Mouse (Mus musculus): Measurements from ENCODE around the gene Btnl1.

Gene Btnl1

DNA sequence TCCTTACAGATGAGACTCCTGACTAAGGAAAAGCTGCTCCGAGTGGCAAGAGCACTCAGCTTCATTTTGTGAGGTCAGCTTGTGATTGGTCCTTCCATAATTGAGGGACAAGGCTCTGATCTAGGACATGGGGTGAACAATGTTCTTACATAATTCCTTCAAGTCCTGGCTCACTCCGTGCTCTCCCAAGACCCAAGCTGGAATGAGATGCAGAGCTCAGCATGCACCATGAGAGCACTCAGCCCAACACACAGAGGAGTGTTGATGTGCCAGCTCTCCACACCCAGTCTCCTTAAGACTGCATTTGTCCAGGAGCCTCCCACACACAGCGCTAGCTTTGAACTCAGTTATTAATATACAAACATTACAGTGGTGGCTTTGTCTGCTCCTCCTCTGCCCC, 7.8 kb downstream of the Btnl1 start:
- no peak for DNase-seq (ENCODE audit: low spot score in 2 of 2)

DNA sequence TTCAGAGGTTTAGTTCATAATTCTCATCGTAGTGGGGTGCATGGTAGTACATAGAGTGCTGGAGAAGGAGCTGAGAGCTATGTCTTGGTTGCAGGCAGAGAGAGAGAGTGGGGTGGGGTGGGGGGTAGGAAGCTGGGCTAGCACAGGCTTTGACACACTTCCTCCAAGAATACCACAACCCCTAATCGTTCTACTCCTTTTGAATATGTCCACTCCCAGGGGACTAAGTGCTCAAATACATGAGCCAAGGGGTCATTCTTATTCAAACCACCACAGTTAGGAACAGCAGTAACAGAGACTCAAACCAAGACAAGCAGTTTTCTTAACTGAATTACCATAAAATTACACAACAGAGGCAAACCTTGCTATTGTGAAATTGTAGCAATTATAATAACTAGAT, 9.7 kb downstream of the Btnl1 start:
- no peak for DNase-seq (ENCODE audit: low spot score in 2 of 2)

DNA sequence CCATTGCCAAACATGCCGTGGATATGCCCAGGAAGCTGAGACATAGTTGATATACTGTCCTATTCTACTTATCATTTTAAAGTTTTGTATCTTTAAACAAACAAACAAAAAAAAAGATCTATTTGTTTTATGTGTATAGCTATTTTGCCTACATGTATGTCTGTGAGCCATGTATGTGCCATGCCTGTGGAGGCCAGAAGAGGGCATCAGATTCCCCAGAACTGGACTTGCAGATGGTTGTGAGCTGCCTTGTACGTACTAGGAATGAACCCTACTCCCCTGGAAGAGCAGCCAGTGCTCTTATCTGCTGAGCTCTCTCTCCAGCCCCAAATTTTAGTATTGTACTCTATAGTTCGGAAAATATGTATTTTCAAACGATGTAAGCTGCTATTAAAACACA, 11.6 kb downstream of the Btnl1 start:
- DNase-seq (ENCODE audit: low spot score in 2 of 2): peak; percentile 42 to 50

DNA sequence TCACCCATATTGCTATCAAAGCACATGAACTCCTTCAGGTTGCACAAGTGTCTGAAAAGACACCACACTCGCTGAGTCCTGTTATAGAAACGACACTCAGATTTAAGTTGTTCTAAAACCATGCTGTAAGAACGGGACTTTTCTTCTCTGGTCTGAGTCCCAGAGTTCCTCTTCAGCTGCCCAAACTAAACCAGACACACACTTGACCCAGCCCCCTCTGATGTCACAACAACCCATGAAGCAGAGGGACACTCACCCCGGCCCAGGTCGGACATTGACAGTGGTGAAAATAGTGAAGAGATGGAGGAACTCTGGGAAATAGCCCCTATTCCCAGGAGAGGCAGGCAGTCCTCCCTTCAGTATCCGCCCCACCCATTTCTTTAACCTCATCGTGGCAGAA, 14.6 kb downstream of the Btnl1 start:
- no peak for DNase-seq (ENCODE audit: low spot score in 2 of 2)

DNA sequence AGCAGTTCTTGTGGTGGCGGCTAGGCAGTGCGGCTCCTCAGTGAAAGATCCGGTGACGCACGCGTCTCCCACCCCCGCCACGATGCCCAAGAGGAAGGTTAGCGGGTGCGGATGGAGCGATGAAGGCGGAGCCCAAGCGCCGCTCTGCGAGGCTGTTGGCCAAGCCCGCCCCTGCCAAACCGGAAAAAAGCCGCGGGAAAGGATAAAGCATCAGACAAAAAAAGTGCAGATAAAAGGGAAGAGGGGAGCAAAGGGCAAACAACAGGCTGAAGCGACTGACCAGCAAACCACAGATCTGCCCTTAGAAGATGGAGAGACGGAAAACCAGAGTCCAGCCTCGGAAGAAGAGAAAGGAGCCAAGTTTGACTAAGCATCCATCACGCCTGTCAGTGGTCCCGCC, 15.4 kb downstream of the Btnl1 start:
- DNase-seq (ENCODE audit: low spot score in 2 of 2): peak in 1 of 2 experiments; percentile 16

DNA sequence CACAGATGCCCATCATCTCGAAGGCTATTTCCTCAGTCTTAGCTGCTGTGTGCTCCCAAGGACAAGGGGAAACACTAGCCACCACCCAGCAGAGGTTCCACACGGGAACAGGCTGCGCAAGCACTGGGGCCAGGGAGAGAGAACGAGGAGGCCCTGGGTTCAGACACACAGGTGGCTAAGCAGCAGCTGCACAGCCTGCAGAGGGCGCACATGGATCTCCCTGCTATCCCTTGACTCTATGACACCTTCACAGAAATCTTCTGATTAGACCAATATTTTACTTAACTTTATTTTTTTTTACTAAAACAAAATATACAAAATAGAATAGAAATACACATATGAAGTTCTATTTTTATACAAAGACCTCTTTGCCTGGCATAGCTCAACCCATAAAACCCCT, 20.4 kb downstream of the Btnl1 start:
- peak; percentile 49 to 56 for DNase-seq (ENCODE audit: low spot score in 2 of 2)

DNA sequence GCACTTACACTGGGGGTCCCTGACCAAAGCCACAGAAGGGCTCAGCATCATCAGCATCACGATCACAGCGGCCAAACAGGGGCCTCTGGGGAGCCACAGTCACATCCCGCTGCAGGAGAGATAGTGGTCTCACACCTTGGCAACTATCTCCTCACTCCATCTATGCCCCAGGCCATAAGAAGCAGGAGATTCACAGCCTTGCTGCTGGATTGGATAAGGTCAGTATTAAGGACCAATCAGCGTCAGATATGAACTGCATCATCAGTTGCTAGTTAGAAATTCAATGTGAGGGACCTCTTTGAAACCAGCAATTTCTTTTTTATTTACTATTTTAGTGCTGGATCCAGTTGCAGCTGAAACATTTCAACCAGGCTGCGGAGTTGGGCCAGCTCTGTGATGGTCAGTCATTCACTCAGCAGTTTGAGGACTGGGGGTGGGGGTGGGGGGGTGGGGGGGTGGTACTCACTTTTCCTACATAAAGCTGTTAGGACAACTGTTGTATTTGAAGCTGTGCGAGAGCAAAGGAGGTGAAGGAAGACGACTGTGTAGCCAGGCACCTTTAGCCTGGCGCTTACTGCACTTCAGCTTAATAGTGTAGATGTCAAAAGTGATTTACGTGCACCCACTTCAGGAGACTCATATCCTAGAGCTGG, 21.3 kb downstream of the Btnl1 start:
- peak; percentile 82 to 87 for DNase-seq (ENCODE audit: low spot score in 2 of 2)

DNA sequence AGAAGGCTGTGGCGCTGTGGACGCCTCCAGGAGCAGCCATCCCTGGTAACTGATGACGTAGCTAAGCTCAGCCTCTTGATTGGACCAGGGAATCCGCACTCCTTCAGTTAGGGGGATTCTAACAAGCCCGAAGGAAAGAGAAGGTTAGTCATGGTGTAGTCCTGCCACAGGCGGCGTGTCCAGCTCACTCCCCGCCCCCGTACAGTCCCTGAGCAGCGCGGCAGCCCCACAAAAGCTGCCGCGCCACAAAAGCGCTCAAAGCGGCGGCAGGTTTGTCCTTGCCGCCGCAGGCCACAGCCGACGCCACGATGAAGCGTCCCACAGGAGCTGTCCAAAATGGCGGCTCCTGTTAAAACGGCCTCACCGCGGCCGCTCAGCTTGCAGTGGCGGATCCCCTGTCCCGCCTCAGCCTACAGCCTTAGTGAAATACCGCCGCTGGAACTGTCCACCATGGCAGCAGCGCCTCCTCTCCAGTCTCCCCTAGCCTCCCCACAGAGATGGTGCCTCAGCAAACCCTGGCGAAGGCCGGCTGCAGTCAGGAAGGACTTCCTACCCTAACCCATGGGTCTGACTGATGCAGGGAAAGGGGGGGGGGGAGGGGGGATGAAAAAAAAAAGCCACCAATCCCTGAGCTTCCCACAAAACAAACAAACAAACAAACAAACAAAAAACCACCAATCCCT, 21.9 kb downstream of the Btnl1 start, which contains the start of gene BC051142:
Gene BC051142, plus strand, starts transcription at position 110 of the 683 bp plus-strand sequence.
- DNase-seq (ENCODE audit: low spot score in 2 of 2): peak; percentile 87 to 89

DNA sequence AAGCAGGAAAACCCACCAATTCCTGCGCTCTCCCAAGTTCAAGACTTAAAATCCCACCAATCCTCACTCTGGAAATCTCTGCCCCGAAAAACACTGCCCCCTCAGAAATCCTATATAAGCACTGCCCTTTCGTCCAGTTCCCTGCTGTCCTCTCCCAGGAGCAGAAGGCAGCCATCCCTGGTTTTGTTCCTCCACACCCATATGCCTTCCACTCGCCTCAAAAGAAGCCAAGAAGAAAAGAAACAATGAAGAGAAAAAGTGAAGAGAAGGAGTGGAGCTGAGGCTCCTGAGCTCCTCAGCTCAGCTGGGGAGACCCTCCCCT, 22.4 kb downstream of the Btnl1 start:
- DNase-seq (ENCODE audit: low spot score in 2 of 2): no peak

DNA sequence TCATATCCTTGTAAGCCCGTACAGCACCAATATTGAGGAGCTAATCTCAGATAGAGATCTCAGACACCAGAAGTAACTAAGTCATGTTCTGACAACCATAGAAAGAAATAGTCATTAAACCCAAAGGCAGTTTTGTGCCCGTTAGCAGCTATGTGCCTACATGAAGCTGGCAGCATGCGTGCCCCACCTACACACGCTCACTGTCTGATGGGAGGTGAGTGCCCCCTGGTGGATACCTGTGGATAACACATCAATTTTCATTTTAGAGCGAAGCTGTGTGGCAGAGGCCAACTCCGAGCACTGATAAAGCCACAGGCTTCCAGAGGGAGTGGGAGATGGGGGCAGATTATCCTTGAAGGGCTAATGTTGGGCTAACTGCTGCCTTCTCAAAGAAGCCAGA, 34.2 kb downstream of the Btnl1 start:
- DNase-seq (ENCODE audit: low spot score in 2 of 2): peak; percentile 73 to 80

DNA sequence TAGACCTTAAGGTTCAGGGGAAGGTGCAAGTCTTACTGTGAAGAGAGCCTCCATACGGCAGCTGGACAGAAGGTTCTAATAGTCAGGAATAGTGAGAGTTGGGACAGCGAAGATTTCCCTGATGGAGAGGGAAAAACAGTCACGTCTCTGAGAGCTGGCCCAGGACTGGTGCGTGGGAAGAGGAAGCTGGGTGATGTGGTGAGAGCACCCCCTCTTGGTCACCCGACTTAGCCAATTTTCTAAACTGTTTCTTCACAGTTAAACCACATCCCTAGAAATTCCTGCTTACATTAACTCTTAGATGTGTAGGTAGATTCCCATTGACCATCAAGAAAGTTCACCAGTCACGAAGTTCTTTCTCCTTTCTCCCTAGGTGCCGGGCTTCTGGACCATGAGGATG, 43.1 kb downstream of the Btnl1 start:
- no peak for DNase-seq (ENCODE audit: low spot score in 2 of 2)

DNA sequence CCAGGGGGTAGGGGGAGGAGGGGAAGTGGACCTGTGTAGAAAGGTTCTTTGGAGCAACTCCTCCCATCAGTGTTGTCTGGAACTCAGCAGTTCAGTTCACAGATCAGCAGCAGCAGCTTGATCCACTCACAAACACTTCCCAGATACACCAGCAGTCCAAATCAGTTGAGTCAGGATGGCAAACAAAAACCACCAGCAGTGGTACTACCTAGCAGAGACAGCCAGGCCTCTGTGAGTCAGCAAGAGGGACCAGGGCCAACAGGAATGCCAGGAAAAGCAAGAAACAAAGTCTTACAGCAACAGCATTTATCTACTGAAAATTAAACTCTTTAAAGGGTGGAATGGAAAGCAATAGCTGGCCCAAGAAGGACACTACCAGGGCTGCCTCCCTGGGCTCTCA, 50.7 kb downstream of the Btnl1 start:
- DNase-seq (ENCODE audit: low spot score in 2 of 2): no peak

All from spleen, postnatal 36 days (tissue).